Mouse (Mus musculus) liver, postnatal 0 days (tissue): ENCODE results near the gene Rps6ka2. TPM values are rescaled to one million over a fixed set of nuclear protein-coding genes. Genes with fewer than 3 reads are reported as not detected.
"Not testable (repeated sequence)": the region's sequence is repeated elsewhere in the genome, so short reads cannot be mapped to it uniquely, and the experiment has no call there.

Experiments used
- ATAC-seq: fragments of 200-750 bp; cut with Nextera tagmentation; 2 replicates; pipeline ENCODE4 v1.8.0; 2017; ENCODE audit warnings: mild to moderate bottlenecking, moderate library complexity
- DNase-seq: peaks from one replicate; pipeline ENCODE4 v3.0.0-alpha.2; 2016
- H3K27ac ChIP-seq: fragments of 300-500 bp; sonication (generic); 2 replicates; pipeline ENCODE4 v1.5.1; 2014; ENCODE audit warnings: antibody characterized with exemption, moderate library complexity, mild to moderate bottlenecking, low read depth
- H3K27me3 ChIP-seq: fragments of 300-500 bp; sonication (generic); 2 replicates; pipeline ENCODE4 v1.6.1; 2014; ENCODE audit warnings: low read length, control low read depth, mixed read lengths; ENCODE audit not compliant: insufficient read depth
- H3K36me3 ChIP-seq: fragments of 300-500 bp; sonication (generic); replicated peaks from 2 replicates; pipeline ENCODE4 v1.6.1; 2014; ENCODE audit warnings: mild to moderate bottlenecking, control low read depth, low read length, moderate library complexity, mixed read lengths; ENCODE audit not compliant: insufficient read depth
- H3K4me1 ChIP-seq: fragments of 300-500 bp; sonication (generic); 2 replicates; pipeline ENCODE4 v1.6.1; 2014; ENCODE audit warnings: antibody characterized with exemption, mild to moderate bottlenecking, control low read depth; ENCODE audit not compliant: insufficient read depth
- H3K4me2 ChIP-seq: fragments of 300-500 bp; sonication (generic); 2 replicates; pipeline ENCODE4 v1.6.1; 2014; ENCODE audit warnings: low read depth, mild to moderate bottlenecking, low read length, moderate library complexity, mixed read lengths
- H3K4me3 ChIP-seq: fragments of 300-500 bp; sonication (generic); 2 replicates; pipeline ENCODE4 v1.5.1; 2014; ENCODE audit warnings: low read depth, low read length
- H3K9ac ChIP-seq: fragments of 300-500 bp; sonication (generic); replicated peaks from 2 replicates; pipeline ENCODE4 v1.6.1; 2014; ENCODE audit warnings: mild to moderate bottlenecking, moderate library complexity
- H3K9me3 ChIP-seq: fragments of 300-500 bp; sonication (generic); 2 replicates; pipeline ENCODE4 v1.6.1; 2016; ENCODE audit warnings: mild to moderate bottlenecking, control low read depth, low read length, mixed read lengths
- CTCF ChIP-seq: sonication (generic); IDR thresholded peaks from 2 replicates; pipeline ENCODE4 v1.5.1; 2016; ENCODE audit warnings: antibody characterized with exemption, low read depth
- EP300 ChIP-seq: IDR thresholded peaks from 2 replicates; pipeline ENCODE4 v1.6.1; 2016; ENCODE audit warnings: antibody characterized with exemption, low read depth, mild to moderate bottlenecking
- WGBS: fragments of 180-500 bp; shearing (Covaris S2); extraction: QIAGEN DNeasy Blood & Tissue Kit; methylation state at CpG from one replicate; pipeline ENCODE4 v1.1.7; 2014; ENCODE audit not compliant: insufficient replicate concordance; 5-methylcytosine and 5-hydroxymethylcytosine counted together
- polyA plus RNA-seq: library from polyadenylated mRNA; unstranded; fragments of >200 nt; fragmentation: Nextera tagmentation; extraction: Ambion mirVana; gene quantifications from 2 replicates; pipeline ENCODE4 v1.2.1, GENCODE M21; 2015

Gene Rps6ka2
- 1.2 and 1.5 TPM in 2 replicates for polyA plus RNA-seq

- H3K4me2 ChIP-seq = peak within 1 kb of the TSS; percentile 88
- DNase-seq (peak; percentile 97), ATAC-seq (peak; percentile 100)
- peaks cover 26% of the 10 kb centered on the region for H3K4me1 ChIP-seq
- H3K9me3 ChIP-seq = no peaks in the 10 kb centered on the region
- H3K27me3 ChIP-seq = peaks cover 3% of the 10 kb centered on the region
- TF ChIP-seq EP300 (no peak), CTCF (no peak)
- peak within 1 kb of the TSS; percentile 66 for H3K4me3 ChIP-seq
- peak within 1 kb of the TSS; percentile 76 for H3K27ac ChIP-seq
- H3K9ac ChIP-seq = peak within 1 kb of the TSS; percentile 63
- under 1% methylated on average over 52 of the region's 56 CpGs for WGBS
- H3K36me3 ChIP-seq = no peaks in the 10 kb centered on the region
Observed at GRCm38 (mm10) chr17:7169627-7170303, at the start of gene Rps6ka2. Gene Rps6ka2, plus strand, starts transcription at chr17:7170115.

- H3K27me3 ChIP-seq, DNase-seq, H3K9ac ChIP-seq, H3K4me3 ChIP-seq, H3K27ac ChIP-seq, H3K4me2 ChIP-seq, H3K4me1 ChIP-seq, ATAC-seq, H3K36me3 ChIP-seq, H3K9me3 ChIP-seq: not testable (repeated sequence)
- 88% methylated on average over 3 of the region's 3 CpGs for WGBS
Observed at GRCm38 (mm10) chr17:7120835-7121234, 49.1 kb upstream of the Rps6ka2 start.

- not testable (repeated sequence) for H3K9me3 ChIP-seq
Observed at GRCm38 (mm10) chr17:7122554-7122953, 47.4 kb upstream of the Rps6ka2 start.

GRCm38 (mm10) chr17:7126475-7126874 is 43.4 kb upstream of the Rps6ka2 start:
- 53% methylated on average over 6 of the region's 10 CpGs for WGBS
- H3K9ac ChIP-seq, H3K27ac ChIP-seq, H3K27me3 ChIP-seq, H3K9me3 ChIP-seq, H3K4me3 ChIP-seq, H3K36me3 ChIP-seq, ATAC-seq, H3K4me1 ChIP-seq, H3K4me2 ChIP-seq: not testable (repeated sequence)
- peak; percentile 11 for DNase-seq

More at GRCm38 (mm10) chr17:7122554-7122953, 47.4 kb upstream of the Rps6ka2 start:
- H3K27me3 ChIP-seq, H3K4me2 ChIP-seq, H3K9ac ChIP-seq, H3K4me1 ChIP-seq, H3K4me3 ChIP-seq, H3K27ac ChIP-seq, DNase-seq, ATAC-seq, H3K36me3 ChIP-seq: not testable (repeated sequence)
- 82% methylated on average over 11 of the region's 11 CpGs for WGBS

- H3K9ac ChIP-seq, ATAC-seq, H3K27ac ChIP-seq, H3K4me3 ChIP-seq, H3K27me3 ChIP-seq, H3K4me1 ChIP-seq, DNase-seq, H3K36me3 ChIP-seq, H3K9me3 ChIP-seq, H3K4me2 ChIP-seq: not testable (repeated sequence)
- no CpG with 5 or more reads among the region's 7 CpGs for WGBS
Observed at GRCm38 (mm10) chr17:7134002-7134401, 35.9 kb upstream of the Rps6ka2 start.

DNA sequence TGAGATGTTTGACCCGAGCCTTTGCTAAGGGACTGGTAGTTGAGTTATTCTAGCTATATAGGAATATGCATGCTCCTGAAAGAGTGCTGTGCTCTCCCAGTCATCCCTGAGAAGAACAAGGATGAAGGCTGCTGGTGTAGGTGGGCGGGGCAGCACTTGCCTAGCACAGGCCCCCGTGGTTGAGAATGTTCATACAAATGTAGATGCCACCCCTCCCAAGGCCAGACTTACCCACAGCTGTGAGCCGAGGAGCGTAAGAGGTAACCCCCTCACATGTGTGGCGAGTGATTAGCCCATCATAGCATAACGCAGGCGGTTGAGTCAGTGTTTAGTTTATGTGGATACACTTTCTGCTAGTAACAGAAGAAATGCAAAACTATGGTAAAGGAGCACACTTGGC is 34.6 kb upstream of the Rps6ka2 start:
- H3K9me3 ChIP-seq, H3K9ac ChIP-seq, H3K4me2 ChIP-seq, ATAC-seq, H3K27ac ChIP-seq, H3K27me3 ChIP-seq, H3K4me3 ChIP-seq, H3K4me1 ChIP-seq, H3K36me3 ChIP-seq: not testable (repeated sequence)
- DNase-seq = peak; percentile 7
- 88% methylated on average over 7 of the region's 8 CpGs for WGBS
